ENCODE assay signal across 15 mouse cellular contexts in genomic region chr8:115063623-115064022, GRCm38 (mm10).
"Had no signal": no experiment of that assay in that cellular context is flagged by ENCODE, and none has a peak within 500 bp of the region (broad histone marks: within the 10 kb centered on the region; RNA-seq: fewer than 3 reads in every experiment).

No protein-coding gene starts in this region.

- DNase-seq: gastrocnemius, adult 2 months; gastrocnemius, postnatal 14 days; heart, adult 18-20 months; heart, postnatal 10 days; heart, postnatal 4 days; kidney, adult 18-20 months; kidney, adult 8-10 months; kidney, postnatal 10 days; kidney, postnatal 25 days; kidney, postnatal 4 days; liver had no signal

- ATAC-seq: hindbrain, embryonic 16.5 days; intestine, embryonic 15.5 days; intestine, postnatal 0 days; liver, embryonic 12.5 days had no signal
